Mouse (Mus musculus): ENCODE measurements at regions not wholly inside any gene's neighbourhood (a gene's known extent, or its start where the extent isn't known, plus 50 kb on each side); places are given as distances from the start of the nearest gene placed in this dataset.
A peak's percentile ranks its signal among the peaks of the same experiment; 100 is the strongest.

DNA sequence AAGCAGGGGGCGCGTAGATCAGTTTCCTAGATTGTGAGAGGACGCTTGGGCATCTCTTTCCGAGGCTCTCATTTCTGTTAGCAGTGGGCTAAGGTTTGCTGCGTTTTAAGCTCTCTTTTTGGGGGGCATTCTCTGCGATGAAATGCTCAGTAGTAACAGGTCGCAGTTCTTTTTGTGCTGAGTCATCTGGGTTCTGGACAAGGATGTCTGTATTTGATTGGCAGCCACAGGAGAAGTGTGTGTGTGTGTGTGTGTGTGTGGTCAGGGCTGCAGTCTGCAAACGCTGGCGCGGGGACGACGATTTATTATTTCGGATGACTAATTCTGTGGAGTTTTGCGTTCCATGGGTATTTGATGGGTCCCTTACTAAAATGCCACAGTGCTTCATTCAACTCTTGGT is 789.1 kb downstream of the Robo1 start:
- H3K9me3 ChIP-seq (ENCODE audit: low read length) = peaks cover 5% of the 10 kb centered on the region
- no peaks in the 10 kb centered on the region for H3K36me3 ChIP-seq (ENCODE audit: insufficient read depth, low read length)
- peaks cover 39% of the 10 kb centered on the region for H3K4me1 ChIP-seq (replicated peaks; ENCODE audit: low read depth, low read length)
- no peaks in the 10 kb centered on the region; the same call in 1 of the 2 replicates for H3K27me3 ChIP-seq (ENCODE audit: insufficient read depth, low read length)
- TF ChIP-seq CTCF (conservative IDR thresholded peaks at IDR 0.05; ENCODE audit: low read length) = no peak
- 0 out of 2 replicates have a peak overlapping the region, but pooled peaks have one; percentile 4 for H3K4me3 ChIP-seq (replicated peaks; ENCODE audit: low read length)

DNA sequence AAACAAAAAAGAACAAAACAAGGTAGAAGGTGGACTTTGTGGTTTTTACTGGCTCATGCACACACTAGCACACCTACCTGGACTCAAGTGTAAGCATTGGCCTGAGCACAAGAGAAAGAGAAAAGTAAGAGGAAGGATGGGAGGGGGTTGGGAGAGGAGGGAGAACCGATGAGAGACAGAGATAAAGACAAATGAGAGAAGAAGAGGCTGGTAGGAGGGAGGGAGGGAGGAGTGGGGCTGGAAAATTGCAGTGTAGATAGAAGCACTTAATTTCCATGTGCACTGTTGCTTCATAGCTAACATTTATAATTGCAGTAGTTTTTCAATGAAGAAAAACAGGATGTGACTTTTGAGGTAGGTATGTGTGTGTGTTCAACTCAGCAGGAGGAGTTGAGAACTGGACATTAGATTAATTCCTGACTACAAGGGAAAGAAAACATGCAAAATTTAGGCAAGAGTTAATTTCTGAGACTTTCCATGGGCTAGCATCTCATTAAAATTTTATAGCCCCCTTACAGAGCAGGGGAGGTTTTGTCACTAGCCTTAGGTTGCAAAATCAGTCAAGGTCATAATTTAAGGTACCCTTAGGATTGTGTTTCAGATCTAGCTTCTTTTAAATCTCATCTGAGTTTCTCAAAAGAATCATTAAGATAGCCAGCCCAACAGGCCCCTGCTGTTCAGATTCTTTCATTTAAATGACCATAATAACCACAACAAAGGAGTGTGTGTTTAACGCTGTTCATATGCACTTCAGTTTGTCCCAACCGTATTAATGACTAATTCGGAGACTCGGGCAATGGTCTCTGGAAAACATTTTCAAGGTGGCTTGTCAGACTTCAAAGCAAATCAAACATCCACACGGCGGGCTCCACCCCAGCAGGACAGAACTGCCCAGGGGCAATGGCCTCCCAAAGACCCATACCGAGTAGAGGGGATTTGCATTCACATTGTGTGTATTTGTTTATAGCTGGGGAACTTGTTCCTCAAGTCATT is 788.3 kb downstream of the Robo1 start:
- Histone ChIP-seq H3K9me3 (ENCODE audit: low read length) (peaks cover 5% of the 10 kb centered on the region), H3K27me3 (ENCODE audit: insufficient read depth, low read length) (no peaks in the 10 kb centered on the region; the same call in 1 of the 2 replicates), H3K36me3 (ENCODE audit: insufficient read depth, low read length) (no peaks in the 10 kb centered on the region), H3K4me1 (replicated peaks; ENCODE audit: low read depth, low read length) (peaks cover 39% of the 10 kb centered on the region), H3K4me3 (replicated peaks; ENCODE audit: low read length) (0 out of 2 replicates have a peak overlapping the region, but pooled peaks have one; percentile 4)
- TF ChIP-seq NANOG (IDR thresholded peaks at IDR 0.05; ENCODE audit: borderline replicate concordance, low read length) (peak; percentile 84), CTCF (conservative IDR thresholded peaks at IDR 0.05; ENCODE audit: low read length) (no peak), POU5F1 (IDR thresholded peaks at IDR 0.05; ENCODE audit: borderline replicate concordance, low read length) (peak; percentile 90; the same call in 1 of the 2 replicates)

Data from E14TG2a.4 (cell line).